Mouse (Mus musculus) olfactory bulb, adult 2 months (tissue): Measurements from ENCODE around the gene Gm17334.

Source experiments
- CTCF ChIP-seq: fragments of 200-500 bp; IDR thresholded peaks from 2 replicates; pipeline ENCODE4 v1.5.1; 2012; ENCODE audit warnings: low read depth, mild to moderate bottlenecking, low read length, moderate library complexity; ENCODE audit not compliant: insufficient read depth
- POLR2A ChIP-seq: fragments of 200-500 bp; IDR thresholded peaks from 2 replicates; pipeline ENCODE4 v1.6.1; 2012; ENCODE audit warnings: mild to moderate bottlenecking, low read depth, low read length, moderate library complexity; ENCODE audit not compliant: insufficient read depth

DNA sequence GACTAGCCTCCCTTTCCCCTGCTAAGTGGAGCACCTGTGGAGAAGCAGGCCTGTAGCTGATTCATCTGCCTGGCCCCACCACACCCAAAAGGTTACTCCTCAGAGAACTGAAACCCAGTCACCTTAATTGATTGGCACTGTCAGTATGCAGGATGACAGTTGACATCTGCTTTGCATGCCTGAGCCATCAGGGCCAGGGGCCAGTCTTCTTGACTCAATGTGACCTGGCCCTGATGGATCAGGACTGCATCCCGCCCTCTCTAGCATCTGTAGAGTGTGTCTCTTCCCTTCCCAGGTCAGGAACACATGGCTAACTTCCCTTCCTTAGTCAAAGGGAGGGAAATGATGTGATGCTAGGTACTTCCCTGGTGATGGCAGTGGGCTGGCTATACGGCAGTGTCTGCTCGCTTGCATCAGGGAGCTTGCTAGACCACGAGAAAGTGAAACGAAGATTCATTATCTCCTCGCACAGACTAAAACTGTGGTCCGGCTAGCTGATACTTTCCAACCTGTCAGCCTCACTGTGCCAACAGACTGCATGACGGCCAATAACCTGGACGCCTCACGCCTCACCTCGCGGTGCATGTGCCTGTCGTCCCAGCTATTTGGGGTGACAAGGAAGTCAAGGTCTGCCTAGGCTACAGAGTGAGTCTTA lies 47.7 kb upstream of the Gm17334 start:
- TF ChIP-seq POLR2A = no peak
- TF ChIP-seq CTCF = no peak
